Mouse (Mus musculus): Measurements from ENCODE around the gene Zcchc14.
"Not testable (repeated sequence)": the region's sequence is repeated elsewhere in the genome, so short reads cannot be mapped to it uniquely, and the experiment has no call there.

- TF ChIP-seq CTCF, POLR2A (IDR thresholded peaks at IDR 0.05; ENCODE audit: extremely low read depth, insufficient read depth, low read length): not testable (repeated sequence)
Measured at GRCm38 (mm10) chr8:121597492-121597891, 55.2 kb downstream of the Zcchc14 start.

Measured in cortical plate, adult 2 months (tissue).